Mouse (Mus musculus): ENCODE data around the gene St5. TPM values are rescaled to one million over a fixed set of nuclear protein-coding genes. Genes with fewer than 3 reads are reported as not detected.

Gene St5
- 10 to 100 TPM; 39.1 to 55.7 TPM for total RNA-seq (2021)

- peak; percentile 90 to 91 for DNase-seq
Measured at GRCm38 (mm10) chr7:109703190-109704015, at the start of gene St5, which contains the start of gene Akip1. St5 (minus strand) TSS chr7:109703605. Akip1 (plus strand) TSS chr7:109703690.

- peak; percentile 82 to 84 for DNase-seq
Measured at GRCm38 (mm10) chr7:109752008-109752925, 48.9 kb upstream of the St5 start, which contains the start of gene Tmem9b. Tmem9b (minus strand) TSS chr7:109752875.

GRCm38 (mm10) chr7:109751427-109752007 is 48.1 kb upstream of the St5 start:
- DNase-seq: no peak

- DNase-seq: no peak
Measured at GRCm38 (mm10) chr7:109747747-109748146, 44.3 kb upstream of the St5 start.

- DNase-seq: no peak
Measured at GRCm38 (mm10) chr7:109741703-109742102, 38.3 kb upstream of the St5 start.

- no peak for DNase-seq
Measured at GRCm38 (mm10) chr7:109741060-109741459, 37.7 kb upstream of the St5 start.

- DNase-seq: no peak
Measured at GRCm38 (mm10) chr7:109739822-109740370, 36.5 kb upstream of the St5 start.

- DNase-seq: no peak
Measured at GRCm38 (mm10) chr7:109734806-109735205, 31.4 kb upstream of the St5 start.

- DNase-seq: no peak
Measured at GRCm38 (mm10) chr7:109731626-109732025, 28.2 kb upstream of the St5 start, which contains the start of gene Ascl3. Ascl3 (minus strand) TSS chr7:109731726.

GRCm38 (mm10) chr7:109723697-109724096 is 20.3 kb upstream of the St5 start, which contains the start of gene BC051019:
BC051019 (minus strand) TSS chr7:109723850.
- no peak for DNase-seq

- DNase-seq: no peak
Measured at GRCm38 (mm10) chr7:109723114-109723513, 19.7 kb upstream of the St5 start.

GRCm38 (mm10) chr7:109722618-109723017 is 19.2 kb upstream of the St5 start:
- no peak for DNase-seq

- DNase-seq: no peak
Measured at GRCm38 (mm10) chr7:109719286-109719685, 15.9 kb upstream of the St5 start.

- DNase-seq: no peak
Measured at GRCm38 (mm10) chr7:109713434-109713982, 10.1 kb upstream of the St5 start.

GRCm38 (mm10) chr7:109712198-109712597 is 8.8 kb upstream of the St5 start:
- no peak for DNase-seq

GRCm38 (mm10) chr7:109710069-109710468 is 6.7 kb upstream of the St5 start:
- DNase-seq: no peak

GRCm38 (mm10) chr7:109708961-109709382 is 5.6 kb upstream of the St5 start:
- no peak for DNase-seq

GRCm38 (mm10) chr7:109707023-109707785 is 3.8 kb upstream of the St5 start:
- no peak for DNase-seq

GRCm38 (mm10) chr7:109704461-109704860 is 1.1 kb upstream of the St5 start:
- DNase-seq: no peak

- DNase-seq: peak in 1 of 2 experiments; percentile 26
Measured at GRCm38 (mm10) chr7:109704016-109704377, 592 bp upstream of the St5 start.

- DNase-seq: no peak
Measured at GRCm38 (mm10) chr7:109702721-109703120, 684 bp downstream of the St5 start.
